Mouse (Mus musculus) neural tube, embryonic 12.5 days (tissue): ENCODE results near the gene Mdk. TPM values are rescaled to one million over a fixed set of nuclear protein-coding genes. Genes with fewer than 3 reads are reported as not detected.
A peak's percentile ranks its signal among the peaks of the same experiment; 100 is the strongest.

ENCODE experiments used
- ATAC-seq: fragments of 200-750 bp; cut with Nextera tagmentation; 2 replicates; pipeline ENCODE4 v1.8.0; 2017; ENCODE audit warnings: low read depth, mild to moderate bottlenecking, moderate TSS enrichment, moderate library complexity; ENCODE audit not compliant: low FRiP score
- H3K27ac ChIP-seq: fragments of 300-500 bp; sonication (generic); 2 replicates; pipeline ENCODE4 v1.5.1; 2016
- H3K27me3 ChIP-seq: fragments of 300-500 bp; sonication (generic); replicated peaks from 2 replicates; pipeline ENCODE4 v1.6.1; 2016; ENCODE audit warnings: mild to moderate bottlenecking
- H3K36me3 ChIP-seq: fragments of 300-500 bp; sonication (generic); 2 replicates; pipeline ENCODE4 v1.6.1; 2016; ENCODE audit warnings: mild to moderate bottlenecking
- H3K4me1 ChIP-seq: fragments of 300-500 bp; sonication (generic); 2 replicates; pipeline ENCODE4 v1.6.1; 2016
- H3K4me2 ChIP-seq: fragments of 300-500 bp; sonication (generic); replicated peaks from 2 replicates; pipeline ENCODE4 v1.6.1; 2016; ENCODE audit warnings: mild to moderate bottlenecking
- H3K4me3 ChIP-seq: fragments of 300-500 bp; sonication (generic); 2 replicates; pipeline ENCODE4 v1.5.1; 2016
- H3K9ac ChIP-seq: fragments of 300-500 bp; sonication (generic); 2 replicates; pipeline ENCODE4 v1.6.1; 2016; ENCODE audit warnings: mild to moderate bottlenecking
- H3K9me3 ChIP-seq: fragments of 300-500 bp; sonication (generic); 2 replicates; pipeline ENCODE4 v1.6.1; 2016; ENCODE audit warnings: mild to moderate bottlenecking
- WGBS: fragments of 180-500 bp; shearing (Covaris S2); methylation state at CpG from one replicate; pipeline ENCODE4 v1.1.7; 2016; 5-methylcytosine and 5-hydroxymethylcytosine counted together
- polyA plus RNA-seq: library from polyadenylated mRNA; unstranded; fragments of >200 nt; fragmentation: Nextera tagmentation; extraction: Ambion mirVana; gene quantifications from 2 replicates; pipeline ENCODE4 v1.2.1, GENCODE M21; 2016

The Mdk gene
- polyA plus RNA-seq, 1 experiment from 2014 or later, result 774 TPM

DNA sequence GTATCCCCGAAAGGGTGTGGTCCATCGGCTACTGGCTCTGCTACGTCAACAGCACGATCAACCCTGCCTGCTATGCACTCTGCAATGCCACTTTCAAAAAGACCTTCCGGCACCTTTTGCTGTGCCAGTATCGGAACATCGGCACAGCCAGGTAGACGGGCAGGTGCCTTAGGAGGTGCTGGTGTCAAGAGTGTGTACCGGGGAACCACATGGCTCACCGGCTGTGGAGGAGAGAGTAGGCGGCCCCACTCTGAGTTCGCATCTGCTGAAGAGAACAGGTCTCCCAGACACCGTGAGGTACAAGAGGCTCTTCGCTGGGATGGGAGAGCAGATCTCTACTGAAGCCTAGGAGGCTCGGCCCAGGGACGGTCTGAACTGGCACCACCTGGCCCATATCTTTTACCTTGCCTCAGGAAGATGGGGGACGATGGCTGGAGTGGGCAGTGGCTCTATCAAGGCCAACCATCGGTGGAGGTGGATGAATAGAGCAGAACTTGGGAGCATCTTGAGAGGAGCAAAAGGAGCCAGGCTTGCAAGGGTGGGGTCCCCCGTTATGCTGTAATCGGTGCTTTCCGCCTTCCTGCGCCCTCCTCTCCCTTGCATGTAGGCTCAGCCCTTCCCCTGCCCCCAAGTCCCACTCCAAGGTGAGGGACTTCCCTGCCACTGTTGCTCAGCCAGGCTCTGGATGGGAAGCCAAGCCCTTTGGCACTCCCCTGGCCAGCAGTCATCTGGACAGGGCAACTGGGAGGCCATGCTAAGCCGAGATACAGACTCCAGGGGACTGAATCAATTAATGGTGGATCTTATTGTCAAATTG is 3.4 kb downstream of the Mdk start:
- no peak for ATAC-seq
- Histone ChIP-seq H3K27me3 (peaks cover 13% of the 10 kb centered on the region), H3K36me3 (no peaks in the 10 kb centered on the region), H3K9me3 (no peaks in the 10 kb centered on the region), H3K4me1 (peaks cover 51% of the 10 kb centered on the region), H3K9ac (no peak overlapping the region), H3K4me2 (peak overlapping the region; percentile 79), H3K4me3 (no peak overlapping the region), H3K27ac (no peak overlapping the region)
- WGBS, result 71% methylated on average over 23 of the region's 23 CpGs

DNA sequence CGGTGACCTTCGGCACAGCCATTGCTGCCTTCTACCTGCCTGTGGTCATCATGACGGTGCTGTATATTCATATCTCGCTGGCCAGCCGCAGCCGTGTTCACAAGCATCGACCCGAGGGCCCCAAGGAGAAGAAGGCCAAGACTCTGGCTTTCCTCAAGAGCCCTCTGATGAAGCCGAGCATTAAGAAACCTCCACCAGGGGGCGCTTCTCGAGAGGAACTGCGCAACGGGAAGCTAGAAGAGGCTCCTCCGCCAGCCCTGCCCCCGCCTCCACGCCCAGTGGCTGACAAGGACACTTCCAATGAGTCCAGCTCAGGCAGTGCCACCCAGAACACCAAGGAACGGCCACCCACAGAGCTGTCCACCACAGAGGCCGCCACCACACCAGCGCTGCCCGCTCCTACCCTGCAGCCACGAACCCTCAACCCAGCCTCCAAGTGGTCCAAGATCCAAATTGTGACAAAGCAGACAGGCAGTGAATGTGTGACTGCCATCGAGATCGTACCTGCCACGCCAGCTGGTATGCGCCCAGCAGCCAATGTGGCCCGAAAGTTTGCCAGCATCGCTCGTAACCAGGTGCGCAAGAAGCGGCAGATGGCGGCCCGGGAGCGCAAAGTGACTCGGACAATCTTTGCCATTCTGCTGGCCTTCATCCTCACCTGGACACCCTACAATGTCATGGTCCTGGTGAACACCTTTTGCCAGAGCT is 4.1 kb downstream of the Mdk start:
- WGBS, result 41% methylated on average over 34 of the region's 34 CpGs
- Histone ChIP-seq H3K9me3 (no peaks in the 10 kb centered on the region), H3K27me3 (peaks cover 20% of the 10 kb centered on the region), H3K27ac (no peak overlapping the region), H3K4me3 (no peak overlapping the region), H3K36me3 (no peaks in the 10 kb centered on the region), H3K9ac (no peak overlapping the region), H3K4me1 (peaks cover 48% of the 10 kb centered on the region), H3K4me2 (peak overlapping the region; percentile 79)
- ATAC-seq, result no peak

DNA sequence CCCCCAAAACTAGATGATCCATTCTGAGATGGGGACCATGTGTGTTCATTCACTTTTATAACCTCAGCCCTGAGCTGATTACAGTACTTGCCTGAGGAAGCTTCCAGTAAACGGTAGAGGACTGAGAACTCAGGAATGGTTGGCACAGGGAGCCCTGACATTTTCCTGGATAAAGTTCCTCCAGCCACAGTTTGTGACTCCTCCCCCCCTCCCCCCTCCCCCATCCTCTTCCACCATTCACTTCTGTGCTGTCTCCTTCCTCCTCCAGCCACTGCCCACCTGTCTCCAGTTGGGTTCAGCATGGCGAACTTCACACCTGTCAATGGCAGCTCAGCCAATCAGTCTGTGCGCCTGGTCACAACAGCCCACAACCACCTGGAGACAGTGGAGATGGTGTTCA is 5.1 kb downstream of the Mdk start, which contains the start of gene Chrm4:
Chrm4 (plus strand) TSS at position 301 of the 400 bp plus-strand sequence.
- peaks cover 31% of the 10 kb centered on the region for H3K27me3 ChIP-seq
- no peak within 1 kb of the TSS for H3K4me3 ChIP-seq
- 88% methylated on average over 3 of the region's 3 CpGs for WGBS

DNA sequence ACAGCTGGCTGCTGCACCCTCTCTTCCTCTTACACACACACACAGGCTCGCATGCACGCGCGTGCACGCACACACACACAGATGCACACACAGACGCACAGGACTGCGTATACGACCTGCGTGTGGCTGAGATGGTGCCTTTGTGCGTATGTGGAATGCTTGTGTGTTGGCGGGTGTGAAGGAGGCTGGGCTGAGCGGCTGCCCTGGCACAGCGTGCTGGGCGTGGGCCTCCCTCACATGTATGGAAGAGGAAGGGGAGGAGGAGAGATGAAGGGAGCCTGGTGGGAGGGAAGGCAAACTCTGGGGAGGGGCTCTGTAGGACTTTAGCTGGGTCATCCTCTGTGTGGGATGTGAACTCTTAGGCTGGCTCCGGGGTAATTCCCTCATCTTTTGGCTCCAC is 6.7 kb downstream of the Mdk start:
- Histone ChIP-seq H3K27ac (no peak overlapping the region), H3K9me3 (no peaks in the 10 kb centered on the region), H3K36me3 (no peaks in the 10 kb centered on the region), H3K4me3 (no peak overlapping the region), H3K27me3 (peaks cover 46% of the 10 kb centered on the region), H3K9ac (no peak overlapping the region), H3K4me1 (peaks cover 40% of the 10 kb centered on the region), H3K4me2 (no peak overlapping the region)
- WGBS, result 88% methylated on average over 15 of the region's 15 CpGs
- no peak for ATAC-seq

More for the DNA sequence above, 5.1 kb downstream of the Mdk start, which contains the start of gene Chrm4:
- Histone ChIP-seq H3K27ac (no peak within 1 kb of the TSS), H3K4me2 (peak within 1 kb of the TSS; percentile 79), H3K4me1 (peaks cover 48% of the 10 kb centered on the region), H3K36me3 (no peaks in the 10 kb centered on the region), H3K9me3 (no peaks in the 10 kb centered on the region), H3K9ac (no peak within 1 kb of the TSS)
- ATAC-seq, result no peak

- Histone ChIP-seq H3K9ac (no peak overlapping the region), H3K27me3 (peaks cover 49% of the 10 kb centered on the region)
- WGBS, result 56% methylated on average over 1 of the region's 1 CpGs
Observed at GRCm38 (mm10) chr2:91924726-91925125, 7.4 kb downstream of the Mdk start.

DNA sequence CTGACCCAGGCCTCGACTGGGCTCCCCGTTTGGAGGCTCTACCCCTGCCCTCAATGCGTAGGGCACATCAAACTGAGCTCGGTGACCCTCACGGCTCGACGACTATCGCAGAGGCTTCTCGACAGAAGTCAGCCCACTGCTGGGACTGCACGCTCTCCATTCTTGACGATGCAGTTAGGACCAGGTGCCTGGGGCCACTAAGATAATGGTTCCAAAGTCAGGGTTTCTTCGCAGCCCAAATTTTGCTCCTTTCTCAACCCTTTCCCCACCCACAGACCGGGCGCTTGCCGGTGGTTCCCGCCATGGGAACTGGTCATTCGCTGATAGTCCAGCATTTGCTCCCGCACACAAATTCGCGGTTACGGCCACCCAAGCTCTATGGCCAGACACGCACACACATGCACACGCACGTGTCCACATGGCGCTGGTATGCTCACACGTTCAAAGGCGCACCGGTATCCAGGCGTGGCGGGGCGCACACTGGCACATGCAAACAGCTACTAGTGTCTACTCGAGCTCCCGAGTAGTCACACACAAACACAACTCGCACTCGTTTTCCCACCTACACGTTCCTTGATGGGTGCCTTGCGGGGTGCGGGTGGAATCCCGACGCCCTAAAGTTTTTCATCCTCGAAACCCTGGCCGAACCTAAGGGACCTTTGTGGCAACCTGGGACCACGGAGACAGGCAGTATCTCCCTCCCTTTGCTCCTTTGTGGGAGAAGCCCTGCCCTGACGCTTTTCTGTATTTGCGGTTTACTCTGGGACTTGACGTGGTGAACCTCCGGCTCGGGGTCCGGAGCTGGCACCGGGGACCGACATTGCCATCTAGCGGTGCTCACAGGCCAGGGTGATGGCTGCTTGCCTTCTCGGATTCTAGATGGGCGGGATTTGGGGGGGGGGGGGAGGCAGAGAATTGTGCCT is 8.4 kb downstream of the Mdk start:
- Histone ChIP-seq H3K27me3 (peaks cover 49% of the 10 kb centered on the region), H3K9me3 (no peaks in the 10 kb centered on the region), H3K27ac (no peak overlapping the region), H3K4me2 (peak overlapping the region; percentile 91), H3K9ac (no peak overlapping the region), H3K4me3 (peak overlapping the region; percentile 27), H3K36me3 (peaks cover 4% of the 10 kb centered on the region; the same call in 1 of the 2 replicates), H3K4me1 (peaks cover 29% of the 10 kb centered on the region)
- no peak for ATAC-seq
- WGBS, result 5% methylated on average over 54 of the region's 54 CpGs

More at GRCm38 (mm10) chr2:91924726-91925125, 7.4 kb downstream of the Mdk start:
- Histone ChIP-seq H3K27ac (no peak overlapping the region), H3K36me3 (no peaks in the 10 kb centered on the region), H3K4me1 (peaks cover 36% of the 10 kb centered on the region), H3K9me3 (no peaks in the 10 kb centered on the region), H3K4me2 (no peak overlapping the region), H3K4me3 (no peak overlapping the region)
- ATAC-seq, result no peak

GRCm38 (mm10) chr2:91922586-91923414 is 9.3 kb downstream of the Mdk start:
- Histone ChIP-seq H3K4me1 (peaks cover 22% of the 10 kb centered on the region), H3K9ac (peak overlapping the region; percentile 60), H3K4me2 (peak overlapping the region; percentile 91), H3K4me3 (peak overlapping the region; percentile 55), H3K27me3 (peaks cover 49% of the 10 kb centered on the region), H3K27ac (no peak overlapping the region), H3K36me3 (peaks cover 12% of the 10 kb centered on the region), H3K9me3 (no peaks in the 10 kb centered on the region)
- 3% methylated on average over 37 of the region's 37 CpGs for WGBS
- peak; percentile 3; the same call in 1 of the 2 replicates for ATAC-seq

DNA sequence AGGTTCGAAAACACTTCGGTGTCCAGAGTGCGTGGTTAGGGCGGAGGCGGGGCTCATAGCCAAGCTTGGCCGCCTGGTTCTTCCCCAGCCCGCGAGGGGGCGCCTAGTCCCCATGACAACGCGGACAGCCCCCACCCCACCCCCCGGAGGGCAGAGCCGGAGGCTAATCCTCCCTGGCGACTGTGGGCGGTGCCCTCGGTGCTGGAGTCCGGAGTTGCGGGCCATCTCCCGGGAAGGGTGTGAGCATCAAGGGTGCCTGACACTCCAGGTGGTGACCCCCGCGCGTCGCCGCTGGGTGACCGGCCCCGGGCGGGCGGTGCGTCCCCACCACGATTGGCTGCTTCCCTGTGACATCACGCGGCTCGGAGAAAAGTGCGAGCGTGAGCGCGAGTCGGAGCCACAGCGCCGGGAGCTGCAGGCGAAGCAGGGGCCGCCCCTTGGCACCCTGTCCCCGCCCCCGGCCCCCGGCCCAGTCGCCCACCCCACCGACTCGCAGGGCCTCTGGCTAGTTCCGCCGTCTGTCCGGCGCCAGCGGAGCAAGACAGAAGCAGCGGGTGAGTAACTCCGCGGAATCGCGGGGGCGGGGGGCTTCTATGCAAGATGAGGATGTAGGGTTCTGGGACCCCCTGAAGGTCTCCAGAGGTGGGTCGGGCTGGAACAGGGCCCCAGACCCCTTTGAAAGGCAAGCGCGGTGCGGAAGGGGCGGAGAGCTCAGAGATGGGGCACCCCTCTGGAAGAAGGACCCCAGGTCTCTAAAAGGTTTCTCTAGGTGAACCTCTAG is 10.1 kb downstream of the Mdk start:
- under 1% methylated on average over 64 of the region's 64 CpGs for WGBS
- no peak overlapping the region for H3K27ac ChIP-seq

GRCm38 (mm10) chr2:91921181-91921789 is 10.8 kb downstream of the Mdk start:
- Histone ChIP-seq H3K9ac (peak overlapping the region; percentile 60; the same call in 1 of the 2 replicates), H3K4me3 (peak overlapping the region; percentile 55), H3K36me3 (peaks cover 27% of the 10 kb centered on the region), H3K27me3 (peaks cover 49% of the 10 kb centered on the region), H3K4me1 (peaks cover 22% of the 10 kb centered on the region), H3K27ac (no peak overlapping the region), H3K4me2 (peak overlapping the region; percentile 91), H3K9me3 (no peaks in the 10 kb centered on the region)
- WGBS, result 6% methylated on average over 31 of the region's 31 CpGs
- no peak; the same call in 1 of the 2 replicates for ATAC-seq

More for the DNA sequence above, 10.1 kb downstream of the Mdk start:
- Histone ChIP-seq H3K4me2 (peak overlapping the region; percentile 91), H3K27me3 (peaks cover 49% of the 10 kb centered on the region), H3K4me1 (peaks cover 22% of the 10 kb centered on the region), H3K9ac (peak overlapping the region; percentile 60), H3K9me3 (no peaks in the 10 kb centered on the region), H3K4me3 (peak overlapping the region; percentile 55), H3K36me3 (peaks cover 20% of the 10 kb centered on the region)
- peak; percentile 68 for ATAC-seq

- H3K4me1 ChIP-seq, result peaks cover 22% of the 10 kb centered on the region
- peaks cover 39% of the 10 kb centered on the region for H3K36me3 ChIP-seq
- WGBS, result 75% methylated on average over 4 of the region's 4 CpGs
- no peak overlapping the region for H3K4me3 ChIP-seq
- H3K9ac ChIP-seq, result no peak overlapping the region
- H3K9me3 ChIP-seq, result no peaks in the 10 kb centered on the region
- H3K27ac ChIP-seq, result no peak overlapping the region
- ATAC-seq, result no peak
- peaks cover 46% of the 10 kb centered on the region for H3K27me3 ChIP-seq
- H3K4me2 ChIP-seq, result no peak overlapping the region
Observed at GRCm38 (mm10) chr2:91920130-91920529, 12.0 kb downstream of the Mdk start.
